Mouse (Mus musculus): ENCODE results near the gene Cxcl10. TPM values are rescaled to one million over a fixed set of nuclear protein-coding genes. Genes with fewer than 3 reads are reported as not detected.

Cxcl10 gene
- polyA plus RNA-seq, 1 experiment = 0.18 TPM

- Histone ChIP-seq H3ac (ENCODE audit: control insufficient read depth, insufficient read length, low read depth) (no peak within 1 kb of the TSS), H3K79me2 (ENCODE audit: control insufficient read depth, insufficient read depth) (no peaks in the 10 kb centered on the region)
- TF ChIP-seq USF1 (IDR thresholded peaks at IDR 0.05; ENCODE audit: low read depth) (peak; percentile 51), CEBPB (IDR thresholded peaks at IDR 0.05; ENCODE audit: low read depth) (no peak)
These were observed 20.8 kb downstream of the Cxcl10 start, which contains the start of gene Cxcl9 for GRCm38 (mm10) chr5:92327929-92328328. TSS of gene Cxcl9 (minus strand) at chr5:92328079.

GRCm38 (mm10) chr5:92327367-92327766 is 21.3 kb downstream of the Cxcl10 start:
- TF ChIP-seq MAX (IDR thresholded peaks at IDR 0.05) (no peak), MYOD1 (IDR thresholded peaks at IDR 0.05; ENCODE audit: control insufficient read depth, insufficient read length, low read depth) (no peak), USF1 (IDR thresholded peaks at IDR 0.05; ENCODE audit: low read depth) (no peak), CTCF (IDR thresholded peaks at IDR 0.05; ENCODE audit: control insufficient read depth, insufficient read depth, insufficient read length) (no peak), MYOG (IDR thresholded peaks at IDR 0.05; ENCODE audit: control insufficient read depth, extremely low read depth, insufficient read length) (no peak), CEBPB (IDR thresholded peaks at IDR 0.05; ENCODE audit: low read depth) (no peak), FOSL1 (IDR thresholded peaks at IDR 0.05; ENCODE audit: insufficient read depth, low read length, poor library complexity, severe bottlenecking) (no peak)
- no peak overlapping the region for H3K4me3 ChIP-seq (ENCODE audit: insufficient read depth, poor library complexity, severe bottlenecking)
- H3K79me2 ChIP-seq (ENCODE audit: control insufficient read depth, insufficient read depth) = no peaks in the 10 kb centered on the region
- no peaks in the 10 kb centered on the region for H3K27me3 ChIP-seq (ENCODE audit: control insufficient read depth, insufficient read depth, insufficient read length)
- H3K36me3 ChIP-seq (ENCODE audit: control insufficient read depth, insufficient read depth) = no peaks in the 10 kb centered on the region
- no peaks in the 10 kb centered on the region for H3K79me3 ChIP-seq (ENCODE audit: low read depth)
- H3ac ChIP-seq (ENCODE audit: control insufficient read depth, insufficient read length, low read depth) = no peak overlapping the region

More at GRCm38 (mm10) chr5:92327929-92328328, 20.8 kb downstream of the Cxcl10 start, which contains the start of gene Cxcl9:
- Histone ChIP-seq H3K4me3 (ENCODE audit: insufficient read depth, poor library complexity, severe bottlenecking) (no peak within 1 kb of the TSS), H3K79me3 (ENCODE audit: low read depth) (no peaks in the 10 kb centered on the region), H3K36me3 (ENCODE audit: control insufficient read depth, insufficient read depth) (no peaks in the 10 kb centered on the region), H3K27me3 (ENCODE audit: control insufficient read depth, insufficient read depth, insufficient read length) (no peaks in the 10 kb centered on the region)

- Histone ChIP-seq H3K27me3 (ENCODE audit: control insufficient read depth, insufficient read depth, insufficient read length) (no peaks in the 10 kb centered on the region), H3K79me3 (ENCODE audit: low read depth) (no peaks in the 10 kb centered on the region), H3K4me3 (ENCODE audit: insufficient read depth, poor library complexity, severe bottlenecking) (no peak overlapping the region), H3K36me3 (ENCODE audit: control insufficient read depth, insufficient read depth) (no peaks in the 10 kb centered on the region), H3K79me2 (ENCODE audit: control insufficient read depth, insufficient read depth) (no peaks in the 10 kb centered on the region), H3ac (ENCODE audit: control insufficient read depth, insufficient read length, low read depth) (no peak overlapping the region)
- no peak for TF ChIP-seq MYOD1 (IDR thresholded peaks at IDR 0.05; ENCODE audit: control insufficient read depth, insufficient read length, low read depth)
- TF ChIP-seq FOSL1 (IDR thresholded peaks at IDR 0.05; ENCODE audit: insufficient read depth, low read length, poor library complexity, severe bottlenecking) = no peak
- TF ChIP-seq USF1 (IDR thresholded peaks at IDR 0.05; ENCODE audit: low read depth) = no peak
- no peak for TF ChIP-seq MAX (IDR thresholded peaks at IDR 0.05)
- TF ChIP-seq CEBPB (IDR thresholded peaks at IDR 0.05; ENCODE audit: low read depth) = no peak
- TF ChIP-seq CTCF (IDR thresholded peaks at IDR 0.05; ENCODE audit: control insufficient read depth, insufficient read depth, insufficient read length) = no peak
- no peak for TF ChIP-seq MYOG (IDR thresholded peaks at IDR 0.05; ENCODE audit: control insufficient read depth, extremely low read depth, insufficient read length)
These were observed 25.4 kb downstream of the Cxcl10 start for GRCm38 (mm10) chr5:92323264-92323663.

GRCm38 (mm10) chr5:92322612-92323011 is 26.1 kb downstream of the Cxcl10 start:
- H3K79me2 ChIP-seq (ENCODE audit: control insufficient read depth, insufficient read depth) = no peaks in the 10 kb centered on the region
- no peaks in the 10 kb centered on the region for H3K79me3 ChIP-seq (ENCODE audit: low read depth)
- no peaks in the 10 kb centered on the region for H3K36me3 ChIP-seq (ENCODE audit: control insufficient read depth, insufficient read depth)
- TF ChIP-seq MYOG (IDR thresholded peaks at IDR 0.05; ENCODE audit: control insufficient read depth, extremely low read depth, insufficient read length) (no peak), MYOD1 (IDR thresholded peaks at IDR 0.05; ENCODE audit: control insufficient read depth, insufficient read length, low read depth) (no peak), FOSL1 (IDR thresholded peaks at IDR 0.05; ENCODE audit: insufficient read depth, low read length, poor library complexity, severe bottlenecking) (no peak), USF1 (IDR thresholded peaks at IDR 0.05; ENCODE audit: low read depth) (no peak), CEBPB (IDR thresholded peaks at IDR 0.05; ENCODE audit: low read depth) (no peak), MAX (IDR thresholded peaks at IDR 0.05) (no peak), CTCF (IDR thresholded peaks at IDR 0.05; ENCODE audit: control insufficient read depth, insufficient read depth, insufficient read length) (no peak)
- no peaks in the 10 kb centered on the region for H3K27me3 ChIP-seq (ENCODE audit: control insufficient read depth, insufficient read depth, insufficient read length)
- H3K4me3 ChIP-seq (ENCODE audit: insufficient read depth, poor library complexity, severe bottlenecking) = no peak overlapping the region
- H3ac ChIP-seq (ENCODE audit: control insufficient read depth, insufficient read length, low read depth) = no peak overlapping the region

- Histone ChIP-seq H3ac (ENCODE audit: control insufficient read depth, insufficient read length, low read depth) (no peak overlapping the region), H3K79me2 (ENCODE audit: control insufficient read depth, insufficient read depth) (no peaks in the 10 kb centered on the region), H3K27me3 (ENCODE audit: control insufficient read depth, insufficient read depth, insufficient read length) (no peaks in the 10 kb centered on the region), H3K79me3 (ENCODE audit: low read depth) (no peaks in the 10 kb centered on the region), H3K4me3 (ENCODE audit: insufficient read depth, poor library complexity, severe bottlenecking) (no peak overlapping the region), H3K36me3 (ENCODE audit: control insufficient read depth, insufficient read depth) (no peaks in the 10 kb centered on the region)
- TF ChIP-seq MAX (IDR thresholded peaks at IDR 0.05) (no peak), FOSL1 (IDR thresholded peaks at IDR 0.05; ENCODE audit: insufficient read depth, low read length, poor library complexity, severe bottlenecking) (no peak), USF1 (IDR thresholded peaks at IDR 0.05; ENCODE audit: low read depth) (no peak), MYOD1 (IDR thresholded peaks at IDR 0.05; ENCODE audit: control insufficient read depth, insufficient read length, low read depth) (no peak), MYOG (IDR thresholded peaks at IDR 0.05; ENCODE audit: control insufficient read depth, extremely low read depth, insufficient read length) (no peak), CTCF (IDR thresholded peaks at IDR 0.05; ENCODE audit: control insufficient read depth, insufficient read depth, insufficient read length) (no peak), CEBPB (IDR thresholded peaks at IDR 0.05; ENCODE audit: low read depth) (no peak)
These were observed 26.9 kb downstream of the Cxcl10 start for GRCm38 (mm10) chr5:92321631-92322400.

All from C2C12 (cell line).